Mouse (Mus musculus): ENCODE results near the gene Nde1. TPM values are rescaled to one million over a fixed set of nuclear protein-coding genes. Genes with fewer than 3 reads are reported as not detected.
"Not testable (repeated sequence)": the region's sequence is repeated elsewhere in the genome, so short reads cannot be mapped to it uniquely, and the experiment has no call there.

Gene Nde1
- polyA plus RNA-seq, 1 experiment from 2014 or later: 142 TPM

- Histone ChIP-seq H3K27me3 (no peaks in the 10 kb centered on the region), H3K4me2 (replicated peaks) (no peak overlapping the region), H3K9me3 (no peaks in the 10 kb centered on the region), H3K4me3 (no peak overlapping the region), H3K27ac (replicated peaks) (no peak overlapping the region), H3K9ac (replicated peaks) (no peak overlapping the region), H3K36me3 (peaks cover 92% of the 10 kb centered on the region), H3K4me1 (no peaks in the 10 kb centered on the region)
- no peak for ATAC-seq (ENCODE audit: low FRiP score, low read depth)
- WGBS: 97% methylated on average over 1 of the region's 1 CpGs
Measured at GRCm38 (mm10) chr16:14137976-14138561, 25.0 kb upstream of the Nde1 start.

GRCm38 (mm10) chr16:14139106-14139505 is 24.0 kb upstream of the Nde1 start:
- Histone ChIP-seq H3K4me2 (replicated peaks) (no peak overlapping the region), H3K4me3 (no peak overlapping the region), H3K9ac (replicated peaks) (no peak overlapping the region), H3K4me1 (no peaks in the 10 kb centered on the region), H3K27ac (replicated peaks) (no peak overlapping the region), H3K9me3 (no peaks in the 10 kb centered on the region), H3K27me3 (no peaks in the 10 kb centered on the region), H3K36me3 (peaks cover 90% of the 10 kb centered on the region)
- ATAC-seq (ENCODE audit: low FRiP score, low read depth): no peak

DNA sequence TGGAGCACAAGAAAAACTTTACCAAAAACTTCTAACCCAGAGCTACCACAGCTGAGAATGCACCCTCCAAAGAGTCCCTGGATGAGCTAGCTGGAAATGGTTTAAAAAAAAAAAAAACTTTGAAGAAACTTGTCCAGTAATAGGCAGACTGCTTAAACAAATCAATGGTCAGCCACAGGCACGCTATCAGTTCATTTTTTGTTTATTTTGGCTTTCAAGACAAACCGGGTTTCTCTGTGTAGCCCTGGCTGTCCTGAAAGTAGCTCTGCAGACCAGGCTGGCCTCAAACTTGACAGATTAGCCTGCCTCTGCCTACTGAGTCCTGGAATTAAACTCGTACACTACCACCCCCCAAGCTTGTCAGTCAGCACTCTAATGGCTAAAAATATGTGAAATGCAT is 19.8 kb upstream of the Nde1 start:
- ATAC-seq (ENCODE audit: low FRiP score, low read depth): no peak
- Histone ChIP-seq H3K4me1 (no peaks in the 10 kb centered on the region), H3K4me2 (replicated peaks) (no peak overlapping the region), H3K9ac (replicated peaks) (no peak overlapping the region), H3K27me3 (no peaks in the 10 kb centered on the region), H3K27ac (replicated peaks) (no peak overlapping the region), H3K9me3 (no peaks in the 10 kb centered on the region), H3K36me3 (peaks cover 84% of the 10 kb centered on the region), H3K4me3 (no peak overlapping the region)
- WGBS: 94% methylated on average over 3 of the region's 3 CpGs

GRCm38 (mm10) chr16:14147712-14148111 is 15.4 kb upstream of the Nde1 start:
- no peaks in the 10 kb centered on the region for H3K9me3 ChIP-seq
- H3K27me3 ChIP-seq: no peaks in the 10 kb centered on the region
- no peak overlapping the region for H3K4me3 ChIP-seq
- H3K36me3 ChIP-seq: peaks cover 80% of the 10 kb centered on the region
- H3K4me2 ChIP-seq (replicated peaks): no peak overlapping the region
- H3K27ac ChIP-seq (replicated peaks): no peak overlapping the region
- no peak overlapping the region for H3K9ac ChIP-seq (replicated peaks)
- ATAC-seq (ENCODE audit: low FRiP score, low read depth): no peak
- no peaks in the 10 kb centered on the region for H3K4me1 ChIP-seq

- Histone ChIP-seq H3K36me3 (peaks cover 54% of the 10 kb centered on the region), H3K27ac (replicated peaks) (no peak overlapping the region), H3K4me3 (no peak overlapping the region), H3K9me3 (no peaks in the 10 kb centered on the region), H3K4me1 (no peaks in the 10 kb centered on the region), H3K27me3 (no peaks in the 10 kb centered on the region), H3K4me2 (replicated peaks) (no peak overlapping the region), H3K9ac (replicated peaks) (no peak overlapping the region)
- ATAC-seq (ENCODE audit: low FRiP score, low read depth): no peak
- WGBS: 97% methylated on average over 4 of the region's 4 CpGs
Measured at GRCm38 (mm10) chr16:14151718-14152117, 11.4 kb upstream of the Nde1 start.

GRCm38 (mm10) chr16:14155638-14156037 is 7.4 kb upstream of the Nde1 start:
- ATAC-seq (ENCODE audit: low FRiP score, low read depth); H3K4me1 ChIP-seq: not testable (repeated sequence)

DNA sequence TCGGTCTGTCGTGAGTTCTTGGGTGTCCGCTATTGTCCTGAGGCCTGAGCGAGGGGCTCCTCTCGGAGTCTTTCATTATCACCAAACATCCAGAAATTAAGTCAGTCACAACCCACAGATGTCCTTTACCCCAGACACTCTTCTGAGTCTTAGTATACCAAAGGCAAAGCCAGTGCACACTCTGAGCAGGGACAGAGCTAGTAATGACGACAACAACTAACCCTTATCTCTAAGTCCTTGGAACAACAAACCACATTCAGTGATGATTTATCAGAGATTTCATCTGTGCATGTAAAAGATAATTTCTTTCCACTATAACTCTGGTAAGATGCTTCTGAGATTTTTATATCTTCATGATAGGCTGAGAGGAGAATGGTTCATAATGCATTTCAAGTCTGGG is 6.8 kb upstream of the Nde1 start:
- H3K4me1 ChIP-seq: peaks cover 10% of the 10 kb centered on the region
- 93% methylated on average over 6 of the region's 6 CpGs for WGBS

More at GRCm38 (mm10) chr16:14155638-14156037, 7.4 kb upstream of the Nde1 start:
- H3K9ac ChIP-seq (replicated peaks); H3K9me3 ChIP-seq; H3K4me3 ChIP-seq; H3K27me3 ChIP-seq; H3K27ac ChIP-seq (replicated peaks); H3K4me2 ChIP-seq (replicated peaks): not testable (repeated sequence)
- WGBS: 90% methylated on average over 1 of the region's 2 CpGs
- H3K36me3 ChIP-seq: peaks cover 29% of the 10 kb centered on the region

DNA sequence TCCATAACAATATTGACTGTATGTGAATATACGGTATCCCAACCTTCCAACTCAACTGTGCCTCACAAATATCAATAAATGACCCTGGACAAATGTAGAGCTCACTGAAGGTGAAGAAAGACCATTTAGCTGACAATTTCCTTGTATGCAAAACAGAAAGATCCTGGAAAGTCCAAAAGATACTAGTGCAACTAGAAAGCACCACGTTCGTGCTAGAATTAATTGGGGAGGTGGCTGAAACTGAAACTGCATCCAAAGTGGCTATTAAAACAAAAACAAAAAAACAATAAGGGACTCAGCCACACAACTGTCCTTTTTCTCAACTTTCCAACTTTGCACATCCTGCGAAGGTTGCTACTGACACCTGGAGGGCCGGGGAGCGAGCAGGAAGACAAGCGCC is 4.5 kb upstream of the Nde1 start:
- 11% methylated on average over 7 of the region's 7 CpGs for WGBS
- Histone ChIP-seq H3K9ac (replicated peaks) (peak overlapping the region; percentile 62), H3K36me3 (0 out of 2 replicates have a peak, but pooled peaks cover 3% of the 10 kb centered on the region)

More for the DNA sequence above, 6.8 kb upstream of the Nde1 start:
- Histone ChIP-seq H3K9me3 (no peaks in the 10 kb centered on the region), H3K9ac (replicated peaks) (no peak overlapping the region), H3K27me3 (no peaks in the 10 kb centered on the region), H3K36me3 (peaks cover 22% of the 10 kb centered on the region), H3K4me2 (replicated peaks) (no peak overlapping the region), H3K4me3 (no peak overlapping the region), H3K27ac (replicated peaks) (no peak overlapping the region)
- ATAC-seq (ENCODE audit: low FRiP score, low read depth): no peak

GRCm38 (mm10) chr16:14158936-14159745 is 3.9 kb upstream of the Nde1 start:
- Histone ChIP-seq H3K27ac (replicated peaks) (peak overlapping the region; percentile 94), H3K36me3 (no peaks in the 10 kb centered on the region), H3K4me1 (peaks cover 15% of the 10 kb centered on the region), H3K4me3 (peak overlapping the region; percentile 69), H3K4me2 (replicated peaks) (peak overlapping the region; percentile 80), H3K9me3 (no peaks in the 10 kb centered on the region), H3K27me3 (no peaks in the 10 kb centered on the region), H3K9ac (replicated peaks) (peak overlapping the region; percentile 71)
- under 1% methylated on average over 50 of the region's 58 CpGs for WGBS
- peak; percentile 91 for ATAC-seq (ENCODE audit: low FRiP score, low read depth)

More for the DNA sequence above, 4.5 kb upstream of the Nde1 start:
- Histone ChIP-seq H3K9me3 (no peaks in the 10 kb centered on the region), H3K27ac (replicated peaks) (peak overlapping the region; percentile 71; the same call in 1 of the 2 replicates), H3K27me3 (no peaks in the 10 kb centered on the region), H3K4me3 (peak overlapping the region; percentile 69), H3K4me1 (peaks cover 13% of the 10 kb centered on the region), H3K4me2 (replicated peaks) (peak overlapping the region; percentile 80)
- no peak for ATAC-seq (ENCODE audit: low FRiP score, low read depth)

DNA sequence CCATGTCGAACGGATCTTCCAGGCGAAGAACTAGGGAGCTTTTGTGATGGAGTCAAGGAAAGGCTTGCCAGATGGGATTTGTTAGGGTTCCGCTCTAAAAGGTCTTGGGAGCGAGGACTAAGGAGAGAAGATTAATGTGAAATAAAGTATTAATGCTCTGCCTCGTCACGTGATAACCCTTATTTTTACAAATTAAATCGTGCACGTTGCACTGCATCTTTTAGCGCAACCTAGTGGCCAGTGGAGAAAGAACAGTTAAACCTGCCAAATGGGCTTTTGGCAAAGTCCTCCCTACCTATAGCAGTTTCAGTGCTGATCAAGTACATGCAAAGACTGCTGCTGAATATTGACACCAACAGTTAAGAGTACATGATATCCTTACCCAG is 3.3 kb upstream of the Nde1 start:
- peak overlapping the region; percentile 54 for H3K4me2 ChIP-seq (replicated peaks)
- peak overlapping the region; percentile 94 for H3K27ac ChIP-seq (replicated peaks)
- H3K9me3 ChIP-seq: no peaks in the 10 kb centered on the region
- peak overlapping the region; percentile 69 for H3K4me3 ChIP-seq
- H3K4me1 ChIP-seq: peaks cover 21% of the 10 kb centered on the region
- under 1% methylated on average over 10 of the region's 10 CpGs for WGBS
- 0 out of 2 replicates have a peak, but pooled peaks have one; percentile 1 for ATAC-seq (ENCODE audit: low FRiP score, low read depth)
- H3K9ac ChIP-seq (replicated peaks): peak overlapping the region; percentile 71
- no peaks in the 10 kb centered on the region for H3K36me3 ChIP-seq
- no peaks in the 10 kb centered on the region for H3K27me3 ChIP-seq

DNA sequence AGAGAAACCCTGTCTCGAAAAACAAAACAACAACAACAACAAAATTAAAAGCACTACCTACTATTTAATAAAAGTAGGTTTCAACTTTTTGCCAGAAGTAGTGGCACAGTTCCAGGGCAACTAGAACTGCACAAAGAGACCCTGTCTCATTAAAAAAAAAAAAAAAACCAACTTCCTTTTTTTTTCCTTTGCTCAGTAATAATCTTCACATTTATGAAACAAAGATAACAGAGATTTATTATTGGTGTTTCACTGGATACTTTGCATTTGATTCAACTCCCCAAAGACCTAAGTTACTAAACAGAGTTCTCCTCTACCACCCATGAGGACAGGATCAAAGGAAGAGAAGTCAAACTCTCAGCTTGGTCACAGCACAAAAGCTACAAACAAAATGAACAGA is 2.1 kb upstream of the Nde1 start:
- Histone ChIP-seq H3K36me3 (no peaks in the 10 kb centered on the region), H3K4me1 (peaks cover 30% of the 10 kb centered on the region), H3K9ac (replicated peaks) (no peak overlapping the region), H3K4me3 (no peak overlapping the region), H3K27me3 (no peaks in the 10 kb centered on the region), H3K9me3 (no peaks in the 10 kb centered on the region), H3K4me2 (replicated peaks) (no peak overlapping the region), H3K27ac (replicated peaks) (no peak overlapping the region)
- WGBS: 90% methylated on average over 1 of the region's 1 CpGs
- ATAC-seq (ENCODE audit: low FRiP score, low read depth): no peak

- ATAC-seq (ENCODE audit: low FRiP score, low read depth): no peak
- Histone ChIP-seq H3K9ac (replicated peaks) (peak overlapping the region; percentile 84), H3K27ac (replicated peaks) (peak overlapping the region; percentile 78; the same call in 1 of the 2 replicates), H3K27me3 (no peaks in the 10 kb centered on the region), H3K4me3 (peak overlapping the region; percentile 77), H3K4me1 (peaks cover 21% of the 10 kb centered on the region), H3K36me3 (no peaks in the 10 kb centered on the region; the same call in 1 of the 2 replicates), H3K4me2 (replicated peaks) (peak overlapping the region; percentile 77), H3K9me3 (no peaks in the 10 kb centered on the region)
- 3% methylated on average over 10 of the region's 10 CpGs for WGBS
Measured at GRCm38 (mm10) chr16:14163731-14164130, 656 bp downstream of the Nde1 start.

Measured in midbrain, embryonic 12.5 days (tissue).